Mouse (Mus musculus): ENCODE measurements at regions not wholly inside any gene's neighbourhood (a gene's known extent, or its start where the extent isn't known, plus 50 kb on each side); places are given as distances from the start of the nearest gene placed in this dataset.

- H3K27ac ChIP-seq: peak overlapping the region; percentile 44; the same call in 1 of the 2 replicates
- TF ChIP-seq CTCF (conservative IDR thresholded peaks at IDR 0.05): no peak
- DNase-seq (ENCODE audit: low spot score in 2 of 2): no peak
Measured at GRCm38 (mm10) chr10:98790456-98790855, 123.8 kb upstream of the Atp2b1 start.

GRCm38 (mm10) chr10:98792019-98792741 is 122.0 kb upstream of the Atp2b1 start:
- DNase-seq (ENCODE audit: low spot score in 2 of 2): no peak
- TF ChIP-seq CTCF (conservative IDR thresholded peaks at IDR 0.05): no peak
- no peak overlapping the region for H3K4me3 ChIP-seq
- no peak overlapping the region for H3K27ac ChIP-seq

More at GRCm38 (mm10) chr10:98790456-98790855, 123.8 kb upstream of the Atp2b1 start:
- no peak overlapping the region for H3K4me3 ChIP-seq

- Histone ChIP-seq H3K27ac (no peak overlapping the region), H3K4me3 (no peak overlapping the region)
- no peak for DNase-seq (ENCODE audit: low spot score in 2 of 2)
- TF ChIP-seq CTCF (conservative IDR thresholded peaks at IDR 0.05): no peak
Measured at GRCm38 (mm10) chr10:98793926-98794536, 120.2 kb upstream of the Atp2b1 start.

GRCm38 (mm10) chr10:98796016-98796415 is 118.2 kb upstream of the Atp2b1 start:
- no peak for DNase-seq (ENCODE audit: low spot score in 2 of 2)
- H3K27ac ChIP-seq: no peak overlapping the region
- H3K4me3 ChIP-seq: no peak overlapping the region
- no peak for TF ChIP-seq CTCF (conservative IDR thresholded peaks at IDR 0.05)

GRCm38 (mm10) chr10:98798634-98799415 is 115.4 kb upstream of the Atp2b1 start:
- H3K4me3 ChIP-seq: no peak overlapping the region
- no peak for TF ChIP-seq CTCF (conservative IDR thresholded peaks at IDR 0.05)
- no peak for DNase-seq (ENCODE audit: low spot score in 2 of 2)
- peak overlapping the region; percentile 32; the same call in 1 of the 2 replicates for H3K27ac ChIP-seq

GRCm38 (mm10) chr10:98799830-98800229 is 114.4 kb upstream of the Atp2b1 start:
- H3K27ac ChIP-seq: no peak overlapping the region
- TF ChIP-seq CTCF (conservative IDR thresholded peaks at IDR 0.05): no peak
- no peak overlapping the region for H3K4me3 ChIP-seq
- DNase-seq (ENCODE audit: low spot score in 2 of 2): no peak

GRCm38 (mm10) chr10:98800949-98801348 is 113.3 kb upstream of the Atp2b1 start:
- TF ChIP-seq CTCF (conservative IDR thresholded peaks at IDR 0.05): no peak
- Histone ChIP-seq H3K4me3 (no peak overlapping the region), H3K27ac (peak overlapping the region; percentile 2; the same call in 1 of the 2 replicates)
- DNase-seq (ENCODE audit: low spot score in 2 of 2): no peak

- Histone ChIP-seq H3K4me3 (no peak overlapping the region), H3K27ac (peak overlapping the region; percentile 53; the same call in 1 of the 2 replicates)
- no peak for DNase-seq (ENCODE audit: low spot score in 2 of 2)
- TF ChIP-seq CTCF (conservative IDR thresholded peaks at IDR 0.05): no peak
Measured at GRCm38 (mm10) chr10:98805013-98805412, 109.2 kb upstream of the Atp2b1 start.

- Histone ChIP-seq H3K27ac (peak overlapping the region; percentile 88), H3K4me3 (no peak overlapping the region)
- TF ChIP-seq CTCF (conservative IDR thresholded peaks at IDR 0.05): no peak
- peak; percentile 70 to 83 for DNase-seq (ENCODE audit: low spot score in 2 of 2)
Measured at GRCm38 (mm10) chr10:98806798-98807535, 107.2 kb upstream of the Atp2b1 start.

GRCm38 (mm10) chr10:98808644-98809043 is 105.6 kb upstream of the Atp2b1 start:
- no peak for TF ChIP-seq CTCF (conservative IDR thresholded peaks at IDR 0.05)
- no peak for DNase-seq (ENCODE audit: low spot score in 2 of 2)
- Histone ChIP-seq H3K4me3 (no peak overlapping the region), H3K27ac (peak overlapping the region; percentile 88; the same call in 1 of the 2 replicates)

- Histone ChIP-seq H3K4me3 (no peak overlapping the region), H3K27ac (no peak overlapping the region)
- no peak for TF ChIP-seq CTCF (conservative IDR thresholded peaks at IDR 0.05)
- no peak for DNase-seq (ENCODE audit: low spot score in 2 of 2)
Measured at GRCm38 (mm10) chr10:98829051-98829450, 85.2 kb upstream of the Atp2b1 start.

- no peak for DNase-seq (ENCODE audit: low spot score in 2 of 2)
- Histone ChIP-seq H3K27ac (no peak overlapping the region), H3K4me3 (no peak overlapping the region)
- no peak for TF ChIP-seq CTCF (conservative IDR thresholded peaks at IDR 0.05)
Measured at GRCm38 (mm10) chr10:98831488-98831887, 82.7 kb upstream of the Atp2b1 start.
